Mouse (Mus musculus) liver, adult 2 months (tissue): Measurements from ENCODE around the gene Lin52.

Experiments used
- CTCF ChIP-seq: fragments of 200-500 bp; IDR thresholded peaks from 2 replicates; pipeline ENCODE4 v1.5.1; 2011; ENCODE audit warnings: low read depth, low read length, control low read depth
- POLR2A ChIP-seq: fragments of 200-500 bp; IDR thresholded peaks from 2 replicates; pipeline ENCODE4 v1.6.1; 2011; ENCODE audit warnings: low read length, control low read depth; ENCODE audit not compliant: insufficient read depth; ENCODE audit errors: extremely low read depth

DNA sequence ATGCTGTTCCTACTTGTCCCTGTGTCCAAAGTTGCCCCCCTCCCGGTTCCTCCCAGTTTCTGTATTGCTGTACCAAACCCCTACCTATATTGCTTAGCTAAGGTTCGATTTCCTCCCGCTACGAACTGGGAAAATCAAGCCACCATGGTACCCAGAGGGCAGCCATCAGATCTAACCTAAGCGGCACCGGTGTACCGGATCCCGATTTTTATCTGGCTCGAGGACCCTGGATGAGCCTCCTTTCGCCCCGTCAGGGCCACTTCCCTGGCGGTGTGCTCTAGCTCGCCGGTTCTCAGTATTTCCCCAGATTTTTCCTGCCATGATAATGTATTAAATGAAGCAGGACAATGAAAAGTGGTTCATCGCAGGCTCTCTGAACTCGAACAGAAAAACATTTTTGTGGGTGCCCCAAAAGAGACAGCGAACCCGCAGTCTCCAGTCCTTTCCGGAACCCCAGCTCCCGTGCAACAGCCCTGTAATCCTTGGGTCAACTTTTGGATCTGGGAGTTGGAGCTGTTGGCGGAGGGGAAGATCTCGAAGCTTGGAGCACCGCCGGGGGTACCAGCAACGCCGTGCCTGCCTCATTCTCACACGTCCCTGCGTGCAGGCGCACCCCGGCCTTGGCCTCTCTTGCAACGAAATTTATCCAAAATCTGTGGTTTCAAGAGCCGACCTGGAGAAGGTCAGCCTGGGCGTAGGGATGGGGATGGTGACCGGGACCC is 119.6 kb downstream of the Lin52 start:
- no peak for TF ChIP-seq POLR2A
- TF ChIP-seq CTCF, result no peak
